ENCODE assay signal across 27 mouse cellular contexts in the genomic region with DNA sequence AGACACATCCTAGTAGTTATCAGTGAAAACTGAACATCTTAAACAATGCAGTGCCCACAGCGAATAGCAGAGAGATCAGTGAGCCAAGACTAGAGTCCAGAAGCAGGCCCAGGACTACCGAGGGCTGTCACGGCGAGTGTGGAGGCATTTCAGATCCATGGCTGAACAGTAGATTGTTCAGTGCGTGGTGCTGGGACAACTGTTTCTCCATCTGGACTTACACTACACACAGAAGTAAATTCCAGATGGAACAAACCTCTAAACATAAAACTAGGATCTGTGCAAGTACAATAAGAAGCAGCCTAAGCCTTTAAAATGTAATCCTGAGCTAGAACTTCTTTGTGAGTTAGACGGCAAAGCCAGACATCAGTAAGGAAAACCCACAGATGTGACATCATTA. TPM values are rescaled to one million over a fixed set of nuclear protein-coding genes. Genes with fewer than 3 reads are reported as not detected.
A peak's percentile ranks its signal among the peaks of the same experiment; 100 is the strongest.
DNase-seq lines count a peak whose midpoint lies in the region; ATAC-seq and TF ChIP-seq lines count a peak whose summit lies in the region.
"Had no signal": no experiment of that assay in that cellular context is flagged by ENCODE, and none has a peak within 500 bp of the region (broad histone marks: within the 10 kb centered on the region; RNA-seq: fewer than 3 reads in every experiment).

No protein-coding gene starts in this region.

- H3K4me2 ChIP-seq in forebrain, postnatal 0 days (ENCODE audit: low read depth): no peak overlapping the region
- H3K4me2 ChIP-seq in forebrain, embryonic 15.5 days (replicated peaks): no peak overlapping the region
- H3K4me2 ChIP-seq in midbrain, embryonic 11.5 days: no peak overlapping the region
- H3K4me2 ChIP-seq: heart, embryonic 13.5 days; hindbrain, embryonic 15.5 days; intestine, embryonic 15.5 days; liver, embryonic 11.5 days; midbrain, embryonic 15.5 days had no signal

- H3K4me3 ChIP-seq in forebrain, postnatal 0 days (ENCODE audit: low read depth, low read length): no peak overlapping the region
- no peak overlapping the region for H3K4me3 ChIP-seq in forebrain, embryonic 15.5 days
- H3K4me3 ChIP-seq in midbrain, embryonic 11.5 days (ENCODE audit: low read depth, low read length): no peak overlapping the region
- no peak overlapping the region for H3K4me3 ChIP-seq in midbrain, embryonic 10.5 days
- H3K4me3 ChIP-seq: gastrocnemius, adult 2 months; heart, embryonic 13.5 days; hindbrain, embryonic 15.5 days; intestine, embryonic 15.5 days; midbrain, embryonic 15.5 days; myocyte had no signal

- DNase-seq in forebrain, postnatal 0 days: peak; percentile 63
- DNase-seq in midbrain, embryonic 11.5 days (ENCODE audit: low spot score, missing footprints): peak; percentile 56
- DNase-seq in midbrain, embryonic 10.5 days (ENCODE audit: low spot score): no peak
- peak; percentile 62 for DNase-seq in layer of hippocampus, adult 9-10 months (ENCODE audit: low spot score)
- DNase-seq in right cerebral cortex, postnatal 25 days: peak; percentile 22
- no peak for DNase-seq in gastrocnemius, postnatal 14 days
- no peak for DNase-seq in gastrocnemius, postnatal 36 days
- DNase-seq: adrenal gland, postnatal 10 days; cerebellum, adult 18-20 months; cerebellum, postnatal 36 days; gastrocnemius, adult 2 months; heart, adult 18-20 months; heart, postnatal 36 days; lung, adult 18-20 months; lung, postnatal 14 days; thymus, adult 18-20 months; thymus, postnatal 4 days had no signal

- H3K27ac ChIP-seq in forebrain, postnatal 0 days (ENCODE audit: low read depth, low read length): no peak overlapping the region
- H3K27ac ChIP-seq in forebrain, embryonic 15.5 days (replicated peaks): no peak overlapping the region
- H3K27ac ChIP-seq in midbrain, embryonic 11.5 days (ENCODE audit: low read depth, low read length): no peak overlapping the region
- no peak overlapping the region for H3K27ac ChIP-seq in midbrain, embryonic 10.5 days (replicated peaks)
- H3K27ac ChIP-seq: gastrocnemius, adult 2 months; heart, embryonic 13.5 days; hindbrain, embryonic 15.5 days; intestine, embryonic 15.5 days; midbrain, embryonic 15.5 days had no signal

- H3K27me3 ChIP-seq in forebrain, postnatal 0 days (ENCODE audit: insufficient read depth, low read length): peaks cover 23% of the 10 kb centered on the region
- peaks cover 6% of the 10 kb centered on the region; the same call in 1 of the 2 replicates for H3K27me3 ChIP-seq in forebrain, embryonic 15.5 days
- no peaks in the 10 kb centered on the region for H3K27me3 ChIP-seq in midbrain, embryonic 11.5 days (ENCODE audit: control insufficient read depth, insufficient read depth, low read length)
- H3K27me3 ChIP-seq in midbrain, embryonic 10.5 days (ENCODE audit: low read depth, poor library complexity, severe bottlenecking): no peaks in the 10 kb centered on the region
- H3K27me3 ChIP-seq: heart, embryonic 13.5 days; hindbrain, embryonic 15.5 days; intestine, embryonic 15.5 days; midbrain, embryonic 15.5 days had no signal

- no peaks in the 10 kb centered on the region for H3K9me3 ChIP-seq in forebrain, postnatal 0 days (ENCODE audit: low read length)
- H3K9me3 ChIP-seq in forebrain, embryonic 15.5 days: no peaks in the 10 kb centered on the region
- no peaks in the 10 kb centered on the region for H3K9me3 ChIP-seq in midbrain, embryonic 11.5 days (ENCODE audit: control insufficient read depth, low read length)
- no peaks in the 10 kb centered on the region; the same call in 1 of the 2 replicates for H3K9me3 ChIP-seq in midbrain, embryonic 10.5 days (replicated peaks)
- H3K9me3 ChIP-seq: hindbrain, embryonic 15.5 days; intestine, embryonic 15.5 days; midbrain, embryonic 15.5 days had no signal

- no peak overlapping the region for H3K9ac ChIP-seq in forebrain, postnatal 0 days
- H3K9ac ChIP-seq in forebrain, embryonic 15.5 days (replicated peaks): no peak overlapping the region
- H3K9ac ChIP-seq in midbrain, embryonic 11.5 days (ENCODE audit: low read length): no peak overlapping the region
- H3K9ac ChIP-seq: heart, embryonic 13.5 days; hindbrain, embryonic 15.5 days; intestine, embryonic 15.5 days; midbrain, embryonic 15.5 days had no signal

- no peaks in the 10 kb centered on the region for H3K4me1 ChIP-seq in forebrain, postnatal 0 days (ENCODE audit: insufficient read depth)
- H3K4me1 ChIP-seq in forebrain, embryonic 15.5 days: no peaks in the 10 kb centered on the region
- H3K4me1 ChIP-seq in midbrain, embryonic 11.5 days (ENCODE audit: control insufficient read depth, insufficient read depth, low read length): no peaks in the 10 kb centered on the region
- peaks cover 7% of the 10 kb centered on the region; the same call in 1 of the 2 replicates for H3K4me1 ChIP-seq in midbrain, embryonic 10.5 days
- H3K4me1 ChIP-seq: hindbrain, embryonic 15.5 days; intestine, embryonic 15.5 days; midbrain, embryonic 15.5 days had no signal

- no peaks in the 10 kb centered on the region for H3K36me3 ChIP-seq in forebrain, postnatal 0 days (ENCODE audit: insufficient read depth)
- H3K36me3 ChIP-seq in forebrain, embryonic 15.5 days: no peaks in the 10 kb centered on the region
- no peaks in the 10 kb centered on the region for H3K36me3 ChIP-seq in midbrain, embryonic 11.5 days (ENCODE audit: control insufficient read depth, insufficient read depth, low read length)
- H3K36me3 ChIP-seq in midbrain, embryonic 10.5 days: no peaks in the 10 kb centered on the region
- H3K36me3 ChIP-seq: hindbrain, embryonic 15.5 days; intestine, embryonic 15.5 days; midbrain, embryonic 15.5 days had no signal

- TF ChIP-seq CTCF in forebrain, postnatal 0 days (IDR thresholded peaks at IDR 0.05; ENCODE audit: low read depth): no peak

- ATAC-seq in forebrain, postnatal 0 days: peak; percentile 38; the same call in 1 of the 2 replicates
- ATAC-seq in forebrain, embryonic 15.5 days (replicated peaks): no peak
- no peak for ATAC-seq in midbrain, embryonic 11.5 days (ENCODE audit: low FRiP score)
- ATAC-seq: CD4-positive, CD25-positive, alpha-beta regulatory T cell, adult 4 months; intestine, embryonic 15.5 days; midbrain, embryonic 15.5 days; Patski had no signal

- intact Hi-C loops in gastrocnemius, postnatal 14 days (cut with DNase I; ENCODE audit: low total_unique reads): no loop called here
- intact Hi-C loops in gastrocnemius, postnatal 36 days (cut with DNase I): no loop called here

- WGBS in forebrain, postnatal 0 days: 69% methylated on average over 6 of the region's 6 CpGs
- 76% methylated on average over 6 of the region's 6 CpGs for WGBS in forebrain, embryonic 15.5 days
- WGBS in midbrain, embryonic 11.5 days: 88% methylated on average over 6 of the region's 6 CpGs
- WGBS in midbrain, embryonic 10.5 days: 93% methylated on average over 6 of the region's 6 CpGs

RNA-seq across cellular contexts. Expression of a gene that starts 42.7 kb away (rescaled TPM):
- 13.4 and 24.8 TPM in 2 replicates for total RNA-seq in forebrain, postnatal 0 days (2014; rRNA removed)
- polyA plus RNA-seq in forebrain, postnatal 0 days (2015; fragmentation: Nextera tagmentation; extraction: Ambion mirVana): 6.2 and 16.2 TPM in 2 replicates
- 10.1 and 13.1 TPM in 2 replicates for polyA plus RNA-seq in forebrain, embryonic 15.5 days (2015; fragmentation: Nextera tagmentation; extraction: Ambion mirVana)
- 8.3 TPM in 2 replicates for polyA plus RNA-seq in midbrain, embryonic 11.5 days (2014; fragmentation: Nextera tagmentation; extraction: Ambion mirVana)
- polyA plus RNA-seq in midbrain, embryonic 10.5 days (2016; fragmentation: Nextera tagmentation; extraction: Ambion mirVana): 6.5 and 10.3 TPM in 2 replicates
- 1 to 10 TPM; 4.1 to 5.7 TPM for total RNA-seq in gastrocnemius, postnatal 14 days (2021)
- 1 to 10 TPM; 2.4 to 3.2 TPM for total RNA-seq in gastrocnemius, postnatal 36 days (2021)
- total RNA-seq: megakaryocyte, adult 5-6 weeks had no signal

Comparison
In these comparisons a context has a peak if more than half of its experiments do, and no peak if none do; other contexts are left out.
1. DNase-seq: peak in forebrain, postnatal 0 days (single experiment), midbrain, embryonic 11.5 days (single experiment), layer of hippocampus, adult 9-10 months (single experiment) and right cerebral cortex, postnatal 25 days (single experiment); none in midbrain, embryonic 10.5 days (single experiment), gastrocnemius, postnatal 14 days (single experiment) and gastrocnemius, postnatal 36 days (0 of 2).